Mouse (Mus musculus): Measurements from ENCODE around the gene Vmn1r40. TPM values are rescaled to one million over a fixed set of nuclear protein-coding genes. Genes with fewer than 3 reads are reported as not detected.
A peak's percentile ranks its signal among the peaks of the same experiment; 100 is the strongest.

The Vmn1r40 gene
- polyA plus RNA-seq (2014; fragmentation: Nextera tagmentation; extraction: Ambion mirVana) = not detected in 2 replicates

DNA sequence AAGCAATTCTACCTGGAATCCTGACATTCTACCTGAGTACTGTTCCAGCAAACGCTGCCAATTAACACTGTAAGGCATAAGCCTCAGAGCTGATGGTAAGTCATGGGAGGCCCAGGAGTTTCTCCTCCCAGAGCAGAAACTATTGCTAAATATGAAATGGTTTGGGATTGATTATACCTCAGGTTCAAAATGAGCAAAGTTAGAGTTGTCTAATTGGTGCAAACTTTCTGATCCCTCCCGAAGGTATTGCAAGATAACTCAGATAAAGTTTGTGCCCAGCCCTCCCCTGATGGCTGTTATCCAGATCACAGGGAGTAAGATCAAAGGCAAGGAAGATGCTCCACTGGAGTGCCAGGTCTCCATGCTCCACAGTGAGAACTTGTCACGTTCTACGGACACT is at the start of gene Vmn1r40:
Vmn1r40 (plus strand) TSS at position 301 of the 400 bp plus-strand sequence.
- DNase-seq (no peak), ATAC-seq (ENCODE audit: insufficient read depth) (no peak)
- no peak within 1 kb of the TSS for H3K4me3 ChIP-seq (ENCODE audit: low read depth, low read length)
- no peak for TF ChIP-seq CTCF (IDR thresholded peaks at IDR 0.05; ENCODE audit: low read depth)
- WGBS = 77% methylated on average over 4 of the region's 4 CpGs
- H3K9ac ChIP-seq = no peak within 1 kb of the TSS
- no peak within 1 kb of the TSS for H3K4me2 ChIP-seq
- no peaks in the 10 kb centered on the region for H3K27me3 ChIP-seq (ENCODE audit: insufficient read depth, low read length)
- H3K27ac ChIP-seq (ENCODE audit: low read depth) = no peak within 1 kb of the TSS
- no peaks in the 10 kb centered on the region for H3K36me3 ChIP-seq (ENCODE audit: insufficient read depth)
- H3K4me1 ChIP-seq (ENCODE audit: insufficient read depth) = no peaks in the 10 kb centered on the region
- no peaks in the 10 kb centered on the region for H3K9me3 ChIP-seq (ENCODE audit: low read depth, low read length)

- Histone ChIP-seq H3K4me3 (ENCODE audit: low read depth, low read length) (no peak overlapping the region), H3K4me1 (ENCODE audit: insufficient read depth) (no peaks in the 10 kb centered on the region), H3K27ac (ENCODE audit: low read depth) (no peak overlapping the region), H3K4me2 (no peak overlapping the region), H3K36me3 (ENCODE audit: insufficient read depth) (no peaks in the 10 kb centered on the region), H3K27me3 (ENCODE audit: insufficient read depth, low read length) (no peaks in the 10 kb centered on the region), H3K9me3 (ENCODE audit: low read depth, low read length) (no peaks in the 10 kb centered on the region), H3K9ac (no peak overlapping the region)
- DNase-seq = no peak
- WGBS = 69% methylated on average over 3 of the region's 3 CpGs
- TF ChIP-seq CTCF (IDR thresholded peaks at IDR 0.05; ENCODE audit: low read depth) = peak; percentile 11; the same call in 1 of the 2 replicates
- ATAC-seq (ENCODE audit: insufficient read depth) = no peak
These were observed 49.0 kb upstream of the Vmn1r40 start for GRCm38 (mm10) chr6:89658342-89658741.

GRCm38 (mm10) chr6:89658931-89659330 is 48.4 kb upstream of the Vmn1r40 start:
- Histone ChIP-seq H3K9ac (no peak overlapping the region), H3K4me2 (no peak overlapping the region), H3K36me3 (ENCODE audit: insufficient read depth) (peaks cover 1% of the 10 kb centered on the region; the same call in 1 of the 2 replicates), H3K9me3 (ENCODE audit: low read depth, low read length) (no peaks in the 10 kb centered on the region), H3K27me3 (ENCODE audit: insufficient read depth, low read length) (no peaks in the 10 kb centered on the region), H3K27ac (ENCODE audit: low read depth) (no peak overlapping the region), H3K4me1 (ENCODE audit: insufficient read depth) (no peaks in the 10 kb centered on the region), H3K4me3 (ENCODE audit: low read depth, low read length) (no peak overlapping the region)
- no peak for TF ChIP-seq CTCF (IDR thresholded peaks at IDR 0.05; ENCODE audit: low read depth)
- 74% methylated on average over 6 of the region's 6 CpGs for WGBS
- no peak for ATAC-seq (ENCODE audit: insufficient read depth)
- no peak for DNase-seq

- DNase-seq = peak; percentile 62
- Histone ChIP-seq H3K9me3 (ENCODE audit: low read depth, low read length) (no peaks in the 10 kb centered on the region), H3K27ac (ENCODE audit: low read depth) (no peak overlapping the region), H3K4me3 (ENCODE audit: low read depth, low read length) (no peak overlapping the region), H3K4me1 (ENCODE audit: insufficient read depth) (no peaks in the 10 kb centered on the region), H3K27me3 (ENCODE audit: insufficient read depth, low read length) (no peaks in the 10 kb centered on the region), H3K9ac (no peak overlapping the region), H3K36me3 (ENCODE audit: insufficient read depth) (peaks cover 4% of the 10 kb centered on the region; the same call in 1 of the 2 replicates), H3K4me2 (no peak overlapping the region)
- 41% methylated on average over 7 of the region's 7 CpGs for WGBS
- no peak; the same call in 1 of the 2 replicates for ATAC-seq (ENCODE audit: insufficient read depth)
- peak; percentile 70 for TF ChIP-seq CTCF (IDR thresholded peaks at IDR 0.05; ENCODE audit: low read depth)
These were observed 47.5 kb upstream of the Vmn1r40 start for GRCm38 (mm10) chr6:89659692-89660423.

- Histone ChIP-seq H3K27ac (ENCODE audit: low read depth) (no peak overlapping the region), H3K4me1 (ENCODE audit: insufficient read depth) (no peaks in the 10 kb centered on the region), H3K9me3 (ENCODE audit: low read depth, low read length) (no peaks in the 10 kb centered on the region), H3K4me2 (no peak overlapping the region), H3K4me3 (ENCODE audit: low read depth, low read length) (no peak overlapping the region), H3K9ac (no peak overlapping the region), H3K27me3 (ENCODE audit: insufficient read depth, low read length) (no peaks in the 10 kb centered on the region), H3K36me3 (ENCODE audit: insufficient read depth) (peaks cover 4% of the 10 kb centered on the region; the same call in 1 of the 2 replicates)
- 64% methylated on average over 1 of the region's 1 CpGs for WGBS
- DNase-seq = no peak
- ATAC-seq (ENCODE audit: insufficient read depth) = no peak
- no peak for TF ChIP-seq CTCF (IDR thresholded peaks at IDR 0.05; ENCODE audit: low read depth)
These were observed 46.9 kb upstream of the Vmn1r40 start for GRCm38 (mm10) chr6:89660490-89660889.

- Histone ChIP-seq H3K9me3 (ENCODE audit: low read depth, low read length) (no peaks in the 10 kb centered on the region), H3K4me3 (ENCODE audit: low read depth, low read length) (no peak overlapping the region), H3K36me3 (ENCODE audit: insufficient read depth) (peaks cover 4% of the 10 kb centered on the region; the same call in 1 of the 2 replicates), H3K4me1 (ENCODE audit: insufficient read depth) (no peaks in the 10 kb centered on the region), H3K4me2 (no peak overlapping the region), H3K27me3 (ENCODE audit: insufficient read depth, low read length) (no peaks in the 10 kb centered on the region), H3K9ac (no peak overlapping the region), H3K27ac (ENCODE audit: low read depth) (no peak overlapping the region)
- WGBS = 89% methylated on average over 3 of the region's 3 CpGs
- ATAC-seq (ENCODE audit: insufficient read depth) (no peak), DNase-seq (no peak)
- TF ChIP-seq CTCF (IDR thresholded peaks at IDR 0.05; ENCODE audit: low read depth) = no peak
These were observed 44.8 kb upstream of the Vmn1r40 start for GRCm38 (mm10) chr6:89662521-89662920.

DNA sequence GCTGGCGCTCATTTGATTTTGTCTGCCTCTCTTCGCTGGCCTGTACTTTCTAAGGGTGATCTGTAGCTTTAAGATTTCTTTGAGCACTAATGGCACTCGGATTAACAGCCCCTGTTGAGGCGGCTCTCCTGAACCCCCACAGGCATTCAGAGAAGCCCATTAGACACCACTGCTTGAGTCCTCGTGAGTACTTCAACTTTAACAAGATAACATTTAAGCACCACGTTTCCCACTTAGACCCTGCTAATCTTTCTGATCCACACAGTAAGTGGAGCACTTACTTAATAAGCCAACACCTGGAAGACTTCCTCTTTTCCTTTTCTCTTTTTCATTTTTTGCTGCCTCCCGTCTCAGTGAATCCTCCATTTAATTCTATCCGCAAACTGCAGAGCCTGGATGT is 42.2 kb upstream of the Vmn1r40 start:
- H3K4me3 ChIP-seq (ENCODE audit: low read depth, low read length) = no peak overlapping the region

More for the DNA sequence above, 42.2 kb upstream of the Vmn1r40 start:
- H3K4me1 ChIP-seq (ENCODE audit: insufficient read depth) = no peaks in the 10 kb centered on the region
- H3K9ac ChIP-seq = no peak overlapping the region
- H3K9me3 ChIP-seq (ENCODE audit: low read depth, low read length) = no peaks in the 10 kb centered on the region
- no peak for TF ChIP-seq CTCF (IDR thresholded peaks at IDR 0.05; ENCODE audit: low read depth)
- no peak for DNase-seq
- H3K27ac ChIP-seq (ENCODE audit: low read depth) = no peak overlapping the region
- peaks cover 4% of the 10 kb centered on the region; the same call in 1 of the 2 replicates for H3K36me3 ChIP-seq (ENCODE audit: insufficient read depth)
- no peaks in the 10 kb centered on the region for H3K27me3 ChIP-seq (ENCODE audit: insufficient read depth, low read length)
- no peak overlapping the region for H3K4me2 ChIP-seq
- WGBS = 47% methylated on average over 8 of the region's 8 CpGs
- no peak for ATAC-seq (ENCODE audit: insufficient read depth)
